Mouse (Mus musculus): ENCODE measurements at regions not wholly inside any gene's neighbourhood (a gene's known extent, or its start where the extent isn't known, plus 50 kb on each side); places are given as distances from the start of the nearest gene placed in this dataset.

GRCm38 (mm10) chr15:51320366-51320894 lies 2564.3 kb upstream of the Gm7489 start:
- Histone ChIP-seq H3K79me2 (ENCODE audit: control insufficient read depth, insufficient read depth) (no peaks in the 10 kb centered on the region), H3K79me3 (ENCODE audit: low read depth) (no peaks in the 10 kb centered on the region), H3K27me3 (ENCODE audit: control insufficient read depth, insufficient read depth, insufficient read length) (no peaks in the 10 kb centered on the region), H3ac (ENCODE audit: control insufficient read depth, insufficient read length, low read depth) (no peak overlapping the region), H3K4me3 (ENCODE audit: insufficient read depth, poor library complexity, severe bottlenecking) (no peak overlapping the region), H3K36me3 (ENCODE audit: control insufficient read depth, insufficient read depth) (no peaks in the 10 kb centered on the region)
- TF ChIP-seq MYOG (IDR thresholded peaks at IDR 0.05; ENCODE audit: control insufficient read depth, extremely low read depth, insufficient read length) (no peak), CTCF (IDR thresholded peaks at IDR 0.05; ENCODE audit: control insufficient read depth, insufficient read depth, insufficient read length) (no peak), MAX (IDR thresholded peaks at IDR 0.05) (no peak), FOSL1 (IDR thresholded peaks at IDR 0.05; ENCODE audit: insufficient read depth, low read length, poor library complexity, severe bottlenecking) (no peak), MYOD1 (IDR thresholded peaks at IDR 0.05; ENCODE audit: control insufficient read depth, insufficient read length, low read depth) (peak; percentile 49), CEBPB (IDR thresholded peaks at IDR 0.05; ENCODE audit: low read depth) (no peak)

- TF ChIP-seq MYOD1 (IDR thresholded peaks at IDR 0.05; ENCODE audit: control insufficient read depth, insufficient read length, low read depth) (no peak), CTCF (IDR thresholded peaks at IDR 0.05; ENCODE audit: control insufficient read depth, insufficient read depth, insufficient read length) (no peak), MAX (IDR thresholded peaks at IDR 0.05) (no peak), MYOG (IDR thresholded peaks at IDR 0.05; ENCODE audit: control insufficient read depth, extremely low read depth, insufficient read length) (no peak), CEBPB (IDR thresholded peaks at IDR 0.05; ENCODE audit: low read depth) (no peak), USF1 (IDR thresholded peaks at IDR 0.05; ENCODE audit: low read depth) (no peak)
- Histone ChIP-seq H3K36me3 (ENCODE audit: control insufficient read depth, insufficient read depth) (no peaks in the 10 kb centered on the region), H3K4me3 (ENCODE audit: insufficient read depth, poor library complexity, severe bottlenecking) (no peak overlapping the region), H3K27me3 (ENCODE audit: control insufficient read depth, insufficient read depth, insufficient read length) (no peaks in the 10 kb centered on the region), H3K79me2 (ENCODE audit: control insufficient read depth, insufficient read depth) (no peaks in the 10 kb centered on the region), H3K79me3 (ENCODE audit: low read depth) (no peaks in the 10 kb centered on the region), H3ac (ENCODE audit: control insufficient read depth, insufficient read length, low read depth) (no peak overlapping the region)
Observed at GRCm38 (mm10) chr15:51323284-51323683, 2561.4 kb upstream of the Gm7489 start.

- Histone ChIP-seq H3ac (ENCODE audit: control insufficient read depth, insufficient read length, low read depth) (no peak overlapping the region), H3K36me3 (ENCODE audit: control insufficient read depth, insufficient read depth) (no peaks in the 10 kb centered on the region), H3K79me2 (ENCODE audit: control insufficient read depth, insufficient read depth) (no peaks in the 10 kb centered on the region), H3K79me3 (ENCODE audit: low read depth) (no peaks in the 10 kb centered on the region), H3K4me3 (ENCODE audit: insufficient read depth, poor library complexity, severe bottlenecking) (no peak overlapping the region), H3K27me3 (ENCODE audit: control insufficient read depth, insufficient read depth, insufficient read length) (no peaks in the 10 kb centered on the region)
- TF ChIP-seq CEBPB (IDR thresholded peaks at IDR 0.05; ENCODE audit: low read depth) (no peak), FOSL1 (IDR thresholded peaks at IDR 0.05; ENCODE audit: insufficient read depth, low read length, poor library complexity, severe bottlenecking) (no peak), MAX (IDR thresholded peaks at IDR 0.05) (no peak), CTCF (IDR thresholded peaks at IDR 0.05; ENCODE audit: control insufficient read depth, insufficient read depth, insufficient read length) (no peak), MYOD1 (IDR thresholded peaks at IDR 0.05; ENCODE audit: control insufficient read depth, insufficient read length, low read depth) (no peak)
Observed at GRCm38 (mm10) chr15:51324211-51324610, 2560.5 kb upstream of the Gm7489 start.

GRCm38 (mm10) chr15:51327702-51328101 lies 2557.0 kb upstream of the Gm7489 start:
- no peaks in the 10 kb centered on the region for H3K27me3 ChIP-seq (ENCODE audit: control insufficient read depth, insufficient read depth, insufficient read length)
- no peaks in the 10 kb centered on the region for H3K79me3 ChIP-seq (ENCODE audit: low read depth)
- no peak overlapping the region for H3K4me3 ChIP-seq (ENCODE audit: insufficient read depth, poor library complexity, severe bottlenecking)
- no peaks in the 10 kb centered on the region for H3K36me3 ChIP-seq (ENCODE audit: control insufficient read depth, insufficient read depth)
- H3ac ChIP-seq (ENCODE audit: control insufficient read depth, insufficient read length, low read depth), result no peak overlapping the region
- no peak for TF ChIP-seq USF1 (IDR thresholded peaks at IDR 0.05; ENCODE audit: low read depth)
- TF ChIP-seq CTCF (IDR thresholded peaks at IDR 0.05; ENCODE audit: control insufficient read depth, insufficient read depth, insufficient read length), result no peak
- no peak for TF ChIP-seq FOSL1 (IDR thresholded peaks at IDR 0.05; ENCODE audit: insufficient read depth, low read length, poor library complexity, severe bottlenecking)
- TF ChIP-seq MYOD1 (IDR thresholded peaks at IDR 0.05; ENCODE audit: control insufficient read depth, insufficient read length, low read depth), result no peak
- peak; percentile 19 for TF ChIP-seq CEBPB (IDR thresholded peaks at IDR 0.05; ENCODE audit: low read depth)
- TF ChIP-seq MYOG (IDR thresholded peaks at IDR 0.05; ENCODE audit: control insufficient read depth, extremely low read depth, insufficient read length), result no peak
- H3K79me2 ChIP-seq (ENCODE audit: control insufficient read depth, insufficient read depth), result no peaks in the 10 kb centered on the region

- Histone ChIP-seq H3K79me3 (ENCODE audit: low read depth) (no peaks in the 10 kb centered on the region), H3K4me3 (ENCODE audit: insufficient read depth, poor library complexity, severe bottlenecking) (no peak overlapping the region), H3K79me2 (ENCODE audit: control insufficient read depth, insufficient read depth) (no peaks in the 10 kb centered on the region), H3ac (ENCODE audit: control insufficient read depth, insufficient read length, low read depth) (no peak overlapping the region), H3K36me3 (ENCODE audit: control insufficient read depth, insufficient read depth) (no peaks in the 10 kb centered on the region), H3K27me3 (ENCODE audit: control insufficient read depth, insufficient read depth, insufficient read length) (no peaks in the 10 kb centered on the region)
- TF ChIP-seq USF1 (IDR thresholded peaks at IDR 0.05; ENCODE audit: low read depth) (no peak), MAX (IDR thresholded peaks at IDR 0.05) (no peak), CEBPB (IDR thresholded peaks at IDR 0.05; ENCODE audit: low read depth) (no peak), MYOG (IDR thresholded peaks at IDR 0.05; ENCODE audit: control insufficient read depth, extremely low read depth, insufficient read length) (no peak), FOSL1 (IDR thresholded peaks at IDR 0.05; ENCODE audit: insufficient read depth, low read length, poor library complexity, severe bottlenecking) (no peak), CTCF (IDR thresholded peaks at IDR 0.05; ENCODE audit: control insufficient read depth, insufficient read depth, insufficient read length) (no peak)
Observed at GRCm38 (mm10) chr15:51336441-51336840, 2548.3 kb upstream of the Gm7489 start.

- no peak overlapping the region for H3K4me3 ChIP-seq (ENCODE audit: insufficient read depth, poor library complexity, severe bottlenecking)
- TF ChIP-seq FOSL1 (IDR thresholded peaks at IDR 0.05; ENCODE audit: insufficient read depth, low read length, poor library complexity, severe bottlenecking), result no peak
- TF ChIP-seq MAX (IDR thresholded peaks at IDR 0.05), result no peak
- H3K79me3 ChIP-seq (ENCODE audit: low read depth), result no peaks in the 10 kb centered on the region
- H3ac ChIP-seq (ENCODE audit: control insufficient read depth, insufficient read length, low read depth), result no peak overlapping the region
- H3K36me3 ChIP-seq (ENCODE audit: control insufficient read depth, insufficient read depth), result no peaks in the 10 kb centered on the region
- no peaks in the 10 kb centered on the region for H3K79me2 ChIP-seq (ENCODE audit: control insufficient read depth, insufficient read depth)
- no peaks in the 10 kb centered on the region for H3K27me3 ChIP-seq (ENCODE audit: control insufficient read depth, insufficient read depth, insufficient read length)
Observed at GRCm38 (mm10) chr15:51346301-51346700, 2538.4 kb upstream of the Gm7489 start.
